In genomic region chr1:183189014-183189662, GRCm38 (mm10) we compare ENCODE assay signal across 15 mouse cellular contexts. TPM values are rescaled to one million over a fixed set of nuclear protein-coding genes. Genes with fewer than 3 reads are reported as not detected.
DNase-seq lines count a peak whose midpoint lies in the region; ATAC-seq and TF ChIP-seq lines count a peak whose summit lies in the region.
"Had no signal": no experiment of that assay in that cellular context is flagged by ENCODE, and none has a peak within 500 bp of the region (broad histone marks: within the 10 kb centered on the region; RNA-seq: fewer than 3 reads in every experiment).

No protein-coding gene starts in this region.

- H3K27ac ChIP-seq in gastrocnemius, adult 2 months = peak overlapping the region; percentile 67
- peak overlapping the region; percentile 32; the same call in 1 of the 2 replicates for H3K27ac ChIP-seq in kidney, embryonic 14.5 days (ENCODE audit: low read depth, low read length)
- peak overlapping the region; percentile 77 for H3K27ac ChIP-seq in limb, embryonic 11.5 days (replicated peaks; ENCODE audit: low read depth, low read length)
- H3K27ac ChIP-seq: hindbrain, embryonic 15.5 days; liver, embryonic 13.5 days; macrophage had no signal

- no peaks in the 10 kb centered on the region for H3K36me3 ChIP-seq in kidney, embryonic 14.5 days (ENCODE audit: control insufficient read depth, insufficient read depth, low read length)
- no peaks in the 10 kb centered on the region for H3K36me3 ChIP-seq in limb, embryonic 11.5 days (ENCODE audit: control insufficient read depth, insufficient read depth, low read length)
- H3K36me3 ChIP-seq: hindbrain, embryonic 15.5 days; liver, embryonic 13.5 days had no signal

- TF ChIP-seq CTCF in gastrocnemius, adult 2 months (IDR thresholded peaks at IDR 0.05) = no peak

- intact Hi-C loops in gastrocnemius, adult 2 months (cut with DNase I) = no loop called here

- peak overlapping the region; percentile 57 for H3K4me3 ChIP-seq in gastrocnemius, adult 2 months
- no peak overlapping the region for H3K4me3 ChIP-seq in kidney, embryonic 14.5 days (ENCODE audit: low read length)
- no peak overlapping the region for H3K4me3 ChIP-seq in limb, embryonic 11.5 days (ENCODE audit: low read depth, low read length)
- H3K4me3 ChIP-seq: hindbrain, embryonic 15.5 days; liver, embryonic 13.5 days had no signal

- peaks cover 24% of the 10 kb centered on the region for H3K4me1 ChIP-seq in kidney, embryonic 14.5 days (ENCODE audit: control insufficient read depth, insufficient read depth, low read length)
- H3K4me1 ChIP-seq in limb, embryonic 11.5 days (ENCODE audit: control insufficient read depth, insufficient read depth, low read length) = peaks cover 55% of the 10 kb centered on the region

- no peaks in the 10 kb centered on the region for H3K9me3 ChIP-seq in kidney, embryonic 14.5 days (ENCODE audit: control insufficient read depth, low read length)
- no peaks in the 10 kb centered on the region for H3K9me3 ChIP-seq in limb, embryonic 11.5 days (ENCODE audit: control insufficient read depth, low read length)
- H3K9me3 ChIP-seq: hindbrain, embryonic 15.5 days; liver, embryonic 13.5 days had no signal

- DNase-seq in gastrocnemius, adult 2 months = no peak
- DNase-seq in gastrocnemius, postnatal 25 days = no peak
- no peak for DNase-seq in kidney, postnatal 10 days
- peak; percentile 42 for DNase-seq in embryo, embryonic 11.5 days (ENCODE audit: low read depth, low spot score)
- peak; percentile 74 for DNase-seq in limb, embryonic 11.5 days (ENCODE audit: low spot score)
- DNase-seq in lung, postnatal 4 days = no peak
- no peak for DNase-seq in lung, postnatal 25 days (ENCODE audit: low spot score)
- DNase-seq: cerebellum, adult 8-10 months; kidney, postnatal 14 days; layer of hippocampus, postnatal 36 days; liver, embryonic 13.5 days; thymus, adult 2 months had no signal

- no peaks in the 10 kb centered on the region for H3K27me3 ChIP-seq in kidney, embryonic 14.5 days (ENCODE audit: control insufficient read depth, insufficient read depth, low read length)
- no peaks in the 10 kb centered on the region for H3K27me3 ChIP-seq in limb, embryonic 11.5 days (ENCODE audit: control insufficient read depth, insufficient read depth, low read length)
- H3K27me3 ChIP-seq: hindbrain, embryonic 15.5 days; liver, embryonic 13.5 days had no signal

- H3K4me2 ChIP-seq in kidney, embryonic 14.5 days (replicated peaks; ENCODE audit: low read depth, low read length) = no peak overlapping the region
- H3K4me2 ChIP-seq in limb, embryonic 11.5 days (ENCODE audit: low read depth, severe bottlenecking) = no peak overlapping the region; the same call in 1 of the 2 replicates
- H3K4me2 ChIP-seq: hindbrain, embryonic 15.5 days; liver, embryonic 13.5 days had no signal

- WGBS in kidney, embryonic 14.5 days = 30% methylated on average over 10 of the region's 10 CpGs
- 7% methylated on average over 10 of the region's 10 CpGs for WGBS in limb, embryonic 11.5 days

- H3K9ac ChIP-seq in kidney, embryonic 14.5 days (ENCODE audit: low read depth, low read length) = no peak overlapping the region
- H3K9ac ChIP-seq in limb, embryonic 11.5 days (ENCODE audit: low read length) = no peak overlapping the region
- H3K9ac ChIP-seq: hindbrain, embryonic 15.5 days; liver, embryonic 13.5 days had no signal

- peak; percentile 29; the same call in 1 of the 2 replicates for ATAC-seq in kidney, embryonic 14.5 days (ENCODE audit: low FRiP score, low TSS enrichment)
- ATAC-seq in limb, embryonic 11.5 days (ENCODE audit: insufficient number of reproducible peaks, low FRiP score, low TSS enrichment, low read depth) = peak; percentile 84

RNA-seq across cellular contexts. Expression of gene Disp1, which starts 32.2 kb away (rescaled TPM):
- 1 to 10 TPM; 3.3 to 4.6 TPM for total RNA-seq in gastrocnemius, adult 2 months (2021)
- 1 to 10 TPM; 2.5 to 5.0 TPM for total RNA-seq in gastrocnemius, postnatal 25 days (2021)
- polyA plus RNA-seq in kidney, embryonic 14.5 days (2014; fragmentation: Nextera tagmentation; extraction: Ambion mirVana) = 9.6 and 16.9 TPM in 2 replicates
- 19.3 and 20.1 TPM in 2 replicates for polyA plus RNA-seq in limb, embryonic 11.5 days (2014; fragmentation: Nextera tagmentation; extraction: Ambion mirVana)

Comparison
In these comparisons a context has a peak if more than half of its experiments do, and no peak if none do; other contexts are left out.
1. DNase-seq: peak in embryo, embryonic 11.5 days (single experiment) and limb, embryonic 11.5 days (single experiment); none in gastrocnemius, adult 2 months (single experiment), gastrocnemius, postnatal 25 days (single experiment), kidney, postnatal 10 days (single experiment), lung, postnatal 4 days (0 of 2) and lung, postnatal 25 days (single experiment).
2. Peak in every context shown above with its lines, with median percentiles within 50 percentile points of each other: H3K27ac ChIP-seq.